Mouse (Mus musculus) hindbrain, postnatal 0 days (tissue): Measurements from ENCODE around the gene Il2rb. TPM values are rescaled to one million over a fixed set of nuclear protein-coding genes. Genes with fewer than 3 reads are reported as not detected.

Experiments used
- ATAC-seq: fragments of 200-750 bp; cut with Nextera tagmentation; 2 replicates; pipeline ENCODE4 v1.8.0; 2017; ENCODE audit warnings: mild to moderate bottlenecking, moderate TSS enrichment, moderate library complexity
- DNase-seq: peaks from one replicate; pipeline ENCODE4 v3.0.0-alpha.2; 2015; ENCODE audit warnings: low spot score
- H3K27ac ChIP-seq: fragments of 300-500 bp; sonication (generic); 2 replicates; pipeline ENCODE4 v1.5.1; 2014; ENCODE audit warnings: mild to moderate bottlenecking
- H3K27me3 ChIP-seq: fragments of 300-500 bp; sonication (generic); 2 replicates; pipeline ENCODE4 v1.6.1; 2014; ENCODE audit warnings: low read length, mixed read lengths; ENCODE audit not compliant: insufficient read depth
- H3K36me3 ChIP-seq: fragments of 300-500 bp; sonication (generic); 2 replicates; pipeline ENCODE4 v1.6.1; 2014; ENCODE audit warnings: low read length, mixed read lengths; ENCODE audit not compliant: insufficient read depth
- H3K4me1 ChIP-seq: fragments of 300-500 bp; sonication (generic); 2 replicates; pipeline ENCODE4 v1.6.1; 2014; ENCODE audit warnings: antibody characterized with exemption, low read length, mixed read lengths; ENCODE audit not compliant: insufficient read depth
- H3K4me2 ChIP-seq: fragments of 300-500 bp; sonication (generic); 2 replicates; pipeline ENCODE4 v1.6.1; 2014; ENCODE audit warnings: low read depth, mild to moderate bottlenecking, low read length, moderate library complexity, mixed read lengths
- H3K4me3 ChIP-seq: fragments of 300-500 bp; sonication (generic); 2 replicates; pipeline ENCODE4 v1.5.1; 2014; ENCODE audit warnings: low read length
- H3K9ac ChIP-seq: fragments of 300-500 bp; sonication (generic); replicated peaks from 2 replicates; pipeline ENCODE4 v1.6.1; 2014; ENCODE audit warnings: mild to moderate bottlenecking, low read length, moderate library complexity, mixed read lengths
- H3K9me3 ChIP-seq: fragments of 300-500 bp; sonication (generic); 2 replicates; pipeline ENCODE4 v1.6.1; 2016; ENCODE audit warnings: low read length, mixed read lengths
- CTCF ChIP-seq: IDR thresholded peaks from 2 replicates; pipeline ENCODE4 v1.5.1; 2016; ENCODE audit warnings: antibody characterized with exemption, control low read depth, low read depth
- WGBS: fragments of 180-500 bp; shearing (Covaris S2); extraction: QIAGEN DNeasy Blood & Tissue Kit; methylation state at CpG from one replicate; pipeline ENCODE4 v1.1.7; 2014; 5-methylcytosine and 5-hydroxymethylcytosine counted together
- polyA plus RNA-seq: library from polyadenylated mRNA; unstranded; fragments of >200 nt; fragmentation: Nextera tagmentation; extraction: Ambion mirVana; gene quantifications from 2 replicates; pipeline ENCODE4 v1.2.1, GENCODE M21; 2015
- total RNA-seq: library from RNA; depleted of rRNA; stranded (reverse); fragments of >200 nt; gene quantifications from 2 replicates; pipeline ENCODE4 v1.2.3, GENCODE M21; 2014

Il2rb gene
- total and polyA plus RNA-seq, 2 experiments from 2014 or later = 0.10 to 0.58 TPM

DNA sequence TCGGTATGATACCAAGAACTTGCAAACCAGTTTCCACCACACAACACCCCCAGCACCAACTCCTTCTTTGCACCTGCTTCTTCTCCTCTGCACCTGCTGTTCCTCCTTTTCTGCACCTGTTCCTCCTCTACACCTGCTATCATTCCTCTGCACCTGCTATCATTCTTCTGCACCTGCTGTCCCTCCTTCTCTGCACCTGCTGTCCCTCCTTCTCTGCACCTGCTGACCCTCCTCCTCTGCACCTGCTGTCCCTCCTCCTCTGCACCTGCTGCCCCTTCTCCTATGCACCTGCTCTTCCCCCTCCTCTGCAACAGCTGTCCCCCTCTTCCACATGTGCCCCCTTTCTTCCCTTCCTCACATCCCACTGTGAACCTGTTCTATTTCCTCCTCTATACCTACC, 8.5 kb downstream of the Il2rb start:
- no peak overlapping the region for H3K4me2 ChIP-seq
- no peaks in the 10 kb centered on the region for H3K27me3 ChIP-seq
- DNase-seq (no peak), ATAC-seq (no peak)
- 82% methylated on average over 1 of the region's 1 CpGs for WGBS
- no peak for TF ChIP-seq CTCF
- H3K36me3 ChIP-seq = no peaks in the 10 kb centered on the region
- no peak overlapping the region for H3K4me3 ChIP-seq
- H3K27ac ChIP-seq = no peak overlapping the region
- no peaks in the 10 kb centered on the region for H3K9me3 ChIP-seq
- H3K9ac ChIP-seq = no peak overlapping the region
- H3K4me1 ChIP-seq = no peaks in the 10 kb centered on the region

- TF ChIP-seq CTCF = no peak
- WGBS = 74% methylated on average over 4 of the region's 4 CpGs
- ATAC-seq (no peak), DNase-seq (no peak)
- H3K36me3 ChIP-seq = no peaks in the 10 kb centered on the region
- no peaks in the 10 kb centered on the region for H3K9me3 ChIP-seq
- no peaks in the 10 kb centered on the region for H3K4me1 ChIP-seq
- no peak overlapping the region for H3K9ac ChIP-seq
- H3K4me3 ChIP-seq = no peak overlapping the region
- H3K27me3 ChIP-seq = no peaks in the 10 kb centered on the region
- no peak overlapping the region for H3K4me2 ChIP-seq
- no peak overlapping the region for H3K27ac ChIP-seq
Observed at GRCm38 (mm10) chr15:78483311-78483710, 11.8 kb downstream of the Il2rb start.

DNA sequence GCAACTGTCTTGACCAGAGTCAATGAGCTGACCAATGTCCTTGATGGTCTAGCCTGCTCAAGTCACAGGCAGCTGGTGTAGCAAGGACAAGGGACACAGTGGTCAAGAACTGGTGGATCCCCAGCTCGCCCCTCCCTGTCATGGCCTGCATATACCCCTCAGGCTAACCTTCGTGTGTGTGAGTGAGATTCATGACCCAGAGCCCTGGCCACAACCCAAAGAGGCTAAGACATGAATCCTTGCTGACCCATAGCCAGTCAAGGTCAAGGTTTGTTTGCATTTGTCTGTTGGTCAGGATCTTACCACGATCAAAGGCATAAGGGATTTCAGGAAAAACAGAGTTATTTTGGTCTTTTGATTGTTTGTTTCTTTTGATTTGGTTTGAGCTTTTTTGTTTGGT, 12.6 kb downstream of the Il2rb start:
- Histone ChIP-seq H3K4me3 (no peak overlapping the region), H3K4me1 (no peaks in the 10 kb centered on the region), H3K27me3 (no peaks in the 10 kb centered on the region), H3K9me3 (no peaks in the 10 kb centered on the region), H3K9ac (no peak overlapping the region), H3K36me3 (no peaks in the 10 kb centered on the region), H3K4me2 (no peak overlapping the region), H3K27ac (no peak overlapping the region)
- 77% methylated on average over 3 of the region's 3 CpGs for WGBS
- no peak for ATAC-seq
- no peak for TF ChIP-seq CTCF
- no peak for DNase-seq

- Histone ChIP-seq H3K4me2 (no peak overlapping the region), H3K36me3 (no peaks in the 10 kb centered on the region), H3K4me3 (no peak overlapping the region), H3K9ac (no peak overlapping the region), H3K4me1 (no peaks in the 10 kb centered on the region), H3K9me3 (no peaks in the 10 kb centered on the region), H3K27ac (no peak overlapping the region), H3K27me3 (no peaks in the 10 kb centered on the region)
- TF ChIP-seq CTCF = peak; percentile 25
- DNase-seq (no peak), ATAC-seq (no peak)
- 62% methylated on average over 9 of the region's 9 CpGs for WGBS
Observed at GRCm38 (mm10) chr15:78481448-78482000, 13.5 kb downstream of the Il2rb start.

GRCm38 (mm10) chr15:78480991-78481390, 14.1 kb downstream of the Il2rb start:
- no peak overlapping the region for H3K4me2 ChIP-seq
- no peak for ATAC-seq
- TF ChIP-seq CTCF = no peak
- H3K9ac ChIP-seq = no peak overlapping the region
- H3K4me1 ChIP-seq = no peaks in the 10 kb centered on the region
- H3K36me3 ChIP-seq = no peaks in the 10 kb centered on the region
- H3K27ac ChIP-seq = no peak overlapping the region
- DNase-seq = no peak
- no peak overlapping the region for H3K4me3 ChIP-seq
- H3K9me3 ChIP-seq = no peaks in the 10 kb centered on the region
- no peaks in the 10 kb centered on the region for H3K27me3 ChIP-seq
- whole genome bisulfite sequencing = 90% methylated on average over 2 of the region's 2 CpGs

- H3K27ac ChIP-seq = no peak overlapping the region
- no peaks in the 10 kb centered on the region for H3K36me3 ChIP-seq
- H3K9me3 ChIP-seq = no peaks in the 10 kb centered on the region
- no peak for DNase-seq
- H3K4me3 ChIP-seq = no peak overlapping the region
- no peaks in the 10 kb centered on the region for H3K27me3 ChIP-seq
- TF ChIP-seq CTCF = no peak
- H3K4me1 ChIP-seq = no peaks in the 10 kb centered on the region
- WGBS = 76% methylated on average over 7 of the region's 7 CpGs
- H3K4me2 ChIP-seq = no peak overlapping the region
- no peak overlapping the region for H3K9ac ChIP-seq
- no peak for ATAC-seq
Observed at GRCm38 (mm10) chr15:78480111-78480510, 15.0 kb downstream of the Il2rb start.

DNA sequence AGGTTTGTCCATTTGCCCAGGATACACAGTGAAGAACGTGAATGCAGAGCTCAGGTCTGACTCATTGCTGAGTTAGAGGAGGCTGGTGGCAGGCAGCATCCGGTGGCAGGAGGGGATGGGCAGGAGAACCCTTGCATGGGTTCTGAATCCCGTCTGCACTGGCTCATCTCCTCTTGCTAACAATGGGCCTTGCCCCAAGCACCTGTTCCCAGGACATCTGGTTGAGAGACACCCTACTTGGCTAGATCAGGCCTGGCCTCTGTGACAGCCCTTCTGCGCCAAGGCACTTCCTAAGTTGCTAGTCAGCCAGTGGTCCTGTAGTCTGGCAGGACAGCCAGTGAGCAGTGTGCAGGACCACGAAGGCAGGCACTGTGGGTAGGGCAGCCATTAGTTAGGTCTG, 15.6 kb downstream of the Il2rb start:
- H3K36me3 ChIP-seq = no peaks in the 10 kb centered on the region
- H3K4me1 ChIP-seq = no peaks in the 10 kb centered on the region
- no peaks in the 10 kb centered on the region for H3K9me3 ChIP-seq
- ATAC-seq = no peak
- H3K9ac ChIP-seq = no peak overlapping the region
- no peak overlapping the region for H3K4me3 ChIP-seq
- no peak for TF ChIP-seq CTCF
- no peaks in the 10 kb centered on the region for H3K27me3 ChIP-seq
- no peak for DNase-seq
- H3K4me2 ChIP-seq = no peak overlapping the region
- H3K27ac ChIP-seq = no peak overlapping the region
- 73% methylated on average over 5 of the region's 5 CpGs for WGBS
